In genomic region chr13:13349288-13349687, GRCm38 (mm10) we compare ENCODE assay signal across 8 mouse cellular contexts. TPM values are rescaled to one million over a fixed set of nuclear protein-coding genes. Genes with fewer than 3 reads are reported as not detected.
DNase-seq lines count a peak whose midpoint lies in the region; ATAC-seq lines count a peak whose summit lies in the region.
"Had no signal": no experiment of that assay in that cellular context is flagged by ENCODE, and none has a peak within 500 bp of the region (broad histone marks: within the 10 kb centered on the region; RNA-seq: fewer than 3 reads in every experiment).

No protein-coding gene starts in this region.

- ATAC-seq in common myeloid progenitor, adult 5-6 weeks (replicated peaks; ENCODE audit: low read depth, poor library complexity, severe bottlenecking) = 0 out of 2 replicates have a peak, but pooled peaks have one; percentile 52
- peak; percentile 41 for ATAC-seq in inflammation-experienced regulatory T-cells, adult 6 months

- peak; percentile 60 for DNase-seq in left cerebral cortex, postnatal 4 days
- DNase-seq in left cerebral cortex, postnatal 36 days (ENCODE audit: low spot score in 2 of 2) = no peak
- DNase-seq in adrenal gland, adult (ENCODE audit: inconsistent age in 2 of 2, low spot score in 1 of 2) = peak; percentile 81 to 93
- peak; percentile 93 for DNase-seq in lung, postnatal 36 days
- DNase-seq in testis, postnatal 10 days (ENCODE audit: low spot score) = peak; percentile 88

- intact Hi-C loops in left cerebral cortex, postnatal 4 days (cut with DNase I) = no loop called here
- intact Hi-C loops in left cerebral cortex, postnatal 36 days (cut with DNase I) = no loop called here

RNA-seq across cellular contexts. Expression of gene Gpr137b, which starts 44.5 kb away (rescaled TPM):
- total RNA-seq in left cerebral cortex, postnatal 4 days (2021) = 10 to 100 TPM; 28.6 to 35.6 TPM
- total RNA-seq in left cerebral cortex, postnatal 36 days (2021) = 10 to 100 TPM; 21.4 to 23.4 TPM
- 0.39 and 0.73 TPM in 2 replicates for total RNA-seq in common myeloid progenitor, adult 5-6 weeks (2017)
- polyA plus RNA-seq in inflammation-experienced regulatory T-cells, adult 6 months (2017; shearing (Covaris generic)) = 10 to 100 TPM in 1 of 3 experiments, 1 to 10 TPM in 2; 1.2 to 14.1 (median 6.4) TPM
- polyA plus RNA-seq: erythroblast, embryonic 14.5 days had no signal

Comparison
In these comparisons a context has a peak if more than half of its experiments do, and no peak if none do; other contexts are left out.
1. DNase-seq: peak in left cerebral cortex, postnatal 4 days (single experiment), adrenal gland, adult (2 of 2), lung, postnatal 36 days (single experiment) and testis, postnatal 10 days (single experiment); none in left cerebral cortex, postnatal 36 days (0 of 2).
2. RNA of gene Gpr137b, which starts 44.5 kb away (total RNA-seq): 28.6 to 35.6 TPM in left cerebral cortex, postnatal 4 days and 21.4 to 23.4 TPM in left cerebral cortex, postnatal 36 days; 0.39 to 0.73 TPM in common myeloid progenitor, adult 5-6 weeks; every median in the first group is over 10 times any median in the second.